Mouse (Mus musculus) lung, embryonic 16.5 days (tissue): ENCODE results near the gene Cnnm4. TPM values are rescaled to one million over a fixed set of nuclear protein-coding genes. Genes with fewer than 3 reads are reported as not detected.
A peak's percentile ranks its signal among the peaks of the same experiment; 100 is the strongest.

ENCODE experiments used
- ATAC-seq: fragments of 200-750 bp; cut with Nextera tagmentation; 2 replicates; pipeline ENCODE4 v1.8.0; 2017; ENCODE audit warnings: low read depth, mild to moderate bottlenecking, moderate library complexity
- H3K27ac ChIP-seq: fragments of 300-500 bp; sonication (generic); 2 replicates; pipeline ENCODE4 v1.5.1; 2014; ENCODE audit warnings: mild to moderate bottlenecking, control low read depth, low read length
- H3K27me3 ChIP-seq: fragments of 300-500 bp; sonication (generic); 2 replicates; pipeline ENCODE4 v1.6.1; 2014; ENCODE audit warnings: low read depth, low read length, mixed read lengths; ENCODE audit not compliant: control insufficient read depth, insufficient read depth
- H3K36me3 ChIP-seq: fragments of 300-500 bp; sonication (generic); 2 replicates; pipeline ENCODE4 v1.6.1; 2014; ENCODE audit warnings: low read length; ENCODE audit not compliant: control insufficient read depth, insufficient read depth
- H3K4me1 ChIP-seq: fragments of 300-500 bp; sonication (generic); replicated peaks from 2 replicates; pipeline ENCODE4 v1.6.1; 2014; ENCODE audit warnings: low read length, mixed read lengths; ENCODE audit not compliant: control insufficient read depth, insufficient read depth
- H3K4me2 ChIP-seq: fragments of 300-500 bp; sonication (generic); 2 replicates; pipeline ENCODE4 v1.6.1; 2014; ENCODE audit warnings: low read depth, low read length, control low read depth
- H3K4me3 ChIP-seq: fragments of 300-500 bp; sonication (generic); 2 replicates; pipeline ENCODE4 v1.5.1; 2014; ENCODE audit warnings: mild to moderate bottlenecking, low read length, control low read depth
- H3K9ac ChIP-seq: fragments of 300-500 bp; sonication (generic); 2 replicates; pipeline ENCODE4 v1.6.1; 2014; ENCODE audit warnings: low read length, control low read depth
- H3K9me3 ChIP-seq: fragments of 300-500 bp; sonication (generic); 2 replicates; pipeline ENCODE4 v1.6.1; 2016; ENCODE audit warnings: low read length; ENCODE audit not compliant: control insufficient read depth
- WGBS: fragments of 180-500 bp; shearing (Covaris S2); extraction: QIAGEN DNeasy Blood & Tissue Kit; methylation state at CpG from one replicate; pipeline ENCODE4 v1.1.7; 2014; 5-methylcytosine and 5-hydroxymethylcytosine counted together
- polyA plus RNA-seq: library from polyadenylated mRNA; unstranded; fragments of >200 nt; fragmentation: Nextera tagmentation; extraction: Ambion mirVana; gene quantifications from 2 replicates; pipeline ENCODE4 v1.2.1, GENCODE M21; 2015

Gene Cnnm4
- polyA plus RNA-seq, 1 experiment from 2014 or later, result 13.0 TPM

DNA sequence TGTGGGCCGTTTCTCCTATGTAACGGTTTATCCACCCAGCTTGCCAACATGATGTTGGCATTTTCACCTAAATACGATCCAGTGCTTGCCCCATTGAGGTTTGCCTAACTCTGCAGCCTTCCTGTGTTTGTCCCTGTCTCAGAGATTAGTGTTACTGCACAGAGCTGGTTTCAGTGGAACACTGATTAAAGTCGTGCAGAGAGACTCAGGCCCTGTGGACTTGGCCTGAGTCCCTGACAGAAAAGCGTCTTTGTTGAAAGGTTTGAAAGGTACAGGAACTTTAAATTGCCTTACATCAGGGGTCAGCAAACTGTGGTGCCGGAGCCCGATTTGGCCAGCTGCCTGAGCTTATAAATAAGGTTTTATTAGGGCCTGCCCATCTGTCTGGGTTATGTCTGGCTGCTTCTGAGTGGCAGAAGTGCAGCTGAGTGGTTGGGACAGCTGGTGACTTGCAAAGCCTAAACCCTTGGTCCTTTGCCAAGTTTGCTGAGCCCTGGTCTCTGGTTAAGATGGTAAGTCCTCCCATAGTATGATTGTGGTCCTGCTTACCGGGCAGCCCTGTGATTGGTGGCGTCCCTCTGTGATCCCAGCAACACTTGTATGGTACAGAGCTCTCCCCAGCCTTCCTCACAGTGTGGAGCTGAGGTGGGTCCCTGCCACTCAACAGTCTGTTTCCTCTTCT is 52.1 kb downstream of the Cnnm4 start:
- Histone ChIP-seq H3K4me3 (no peak overlapping the region), H3K27ac (no peak overlapping the region), H3K9me3 (no peaks in the 10 kb centered on the region), H3K4me2 (no peak overlapping the region), H3K4me1 (no peaks in the 10 kb centered on the region), H3K27me3 (no peaks in the 10 kb centered on the region), H3K36me3 (peaks cover 43% of the 10 kb centered on the region), H3K9ac (0 out of 2 replicates have a peak overlapping the region, but pooled peaks have one; percentile 21)
- ATAC-seq, result peak; percentile 41; the same call in 1 of the 2 replicates
- 60% methylated on average over 9 of the region's 9 CpGs for WGBS

DNA sequence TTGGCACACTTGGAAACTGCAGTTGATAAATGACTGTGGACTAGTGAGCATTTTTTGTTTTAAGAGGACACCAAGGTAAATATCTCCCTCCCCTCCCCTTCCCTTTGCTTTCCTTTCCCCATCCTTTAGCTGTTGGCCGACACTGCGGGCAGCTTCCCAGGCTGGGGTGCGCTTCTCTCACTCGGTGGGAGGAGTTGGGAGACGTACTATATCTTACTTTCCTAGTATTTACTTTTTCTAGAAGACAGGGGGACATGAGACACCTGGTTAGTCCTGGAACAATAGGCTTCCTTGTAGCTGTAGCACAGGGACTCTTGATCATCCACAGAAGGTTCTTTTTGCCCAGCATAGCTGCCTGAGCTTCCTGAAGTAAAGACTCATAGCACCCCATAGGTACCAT is 52.6 kb downstream of the Cnnm4 start:
- H3K36me3 ChIP-seq, result peaks cover 41% of the 10 kb centered on the region
- H3K4me3 ChIP-seq, result no peak overlapping the region
- no peaks in the 10 kb centered on the region for H3K27me3 ChIP-seq
- no peaks in the 10 kb centered on the region for H3K9me3 ChIP-seq
- 26% methylated on average over 5 of the region's 5 CpGs for WGBS
- ATAC-seq, result no peak
- H3K4me2 ChIP-seq, result no peak overlapping the region
- H3K27ac ChIP-seq, result no peak overlapping the region
- no peak overlapping the region for H3K9ac ChIP-seq
- H3K4me1 ChIP-seq, result no peaks in the 10 kb centered on the region

DNA sequence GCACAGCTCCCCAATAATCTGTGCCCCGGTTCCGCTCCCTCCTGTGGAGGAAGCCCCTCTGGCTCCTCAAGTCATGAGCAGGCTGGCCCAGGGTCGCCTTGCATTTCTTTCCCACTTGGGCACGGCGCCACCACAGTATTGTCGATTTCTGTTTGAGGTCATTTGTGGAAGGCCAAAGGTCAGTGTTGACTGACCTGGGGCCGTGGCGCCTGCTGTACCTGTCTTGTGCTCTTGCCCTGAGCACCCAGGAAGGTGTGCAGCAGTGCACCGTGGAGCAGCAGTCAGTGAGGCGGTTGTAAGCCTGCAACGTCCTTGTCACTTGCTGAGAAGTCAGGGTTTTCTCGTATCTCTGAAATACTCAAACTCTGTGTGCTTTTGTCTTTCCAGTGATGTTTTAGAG is 54.4 kb downstream of the Cnnm4 start:
- no peak overlapping the region for H3K9ac ChIP-seq
- WGBS, result 85% methylated on average over 12 of the region's 12 CpGs
- no peaks in the 10 kb centered on the region for H3K27me3 ChIP-seq
- ATAC-seq, result no peak
- no peaks in the 10 kb centered on the region for H3K9me3 ChIP-seq
- H3K36me3 ChIP-seq, result peaks cover 33% of the 10 kb centered on the region
- H3K27ac ChIP-seq, result no peak overlapping the region
- H3K4me3 ChIP-seq, result no peak overlapping the region
- H3K4me1 ChIP-seq, result no peaks in the 10 kb centered on the region
- H3K4me2 ChIP-seq, result no peak overlapping the region

DNA sequence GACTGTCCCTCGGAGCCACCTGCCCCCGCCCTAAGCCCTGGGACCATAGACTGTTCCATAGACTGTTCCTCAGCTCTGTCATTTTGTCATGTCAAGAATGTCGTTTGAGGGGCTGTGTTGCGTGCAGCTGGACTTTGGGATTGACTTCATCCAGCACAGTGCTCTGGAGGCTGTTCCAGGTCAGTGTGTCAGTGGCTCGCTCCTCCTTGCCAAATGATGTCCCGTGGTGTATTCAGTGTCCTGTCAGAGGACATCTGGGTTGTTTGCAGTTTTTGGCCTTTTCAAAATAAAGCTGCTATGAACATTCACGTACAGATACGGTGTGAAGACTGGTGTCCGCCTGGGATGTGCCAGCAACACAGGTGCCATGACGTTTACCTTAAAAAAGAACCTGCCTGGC is 55.5 kb downstream of the Cnnm4 start:
- no peaks in the 10 kb centered on the region for H3K4me1 ChIP-seq
- no peak overlapping the region for H3K4me3 ChIP-seq
- 86% methylated on average over 10 of the region's 10 CpGs for WGBS
- peaks cover 27% of the 10 kb centered on the region for H3K36me3 ChIP-seq
- no peak overlapping the region for H3K9ac ChIP-seq
- no peak for ATAC-seq
- H3K27ac ChIP-seq, result no peak overlapping the region
- no peak overlapping the region for H3K4me2 ChIP-seq
- H3K9me3 ChIP-seq, result no peaks in the 10 kb centered on the region
- no peaks in the 10 kb centered on the region for H3K27me3 ChIP-seq

DNA sequence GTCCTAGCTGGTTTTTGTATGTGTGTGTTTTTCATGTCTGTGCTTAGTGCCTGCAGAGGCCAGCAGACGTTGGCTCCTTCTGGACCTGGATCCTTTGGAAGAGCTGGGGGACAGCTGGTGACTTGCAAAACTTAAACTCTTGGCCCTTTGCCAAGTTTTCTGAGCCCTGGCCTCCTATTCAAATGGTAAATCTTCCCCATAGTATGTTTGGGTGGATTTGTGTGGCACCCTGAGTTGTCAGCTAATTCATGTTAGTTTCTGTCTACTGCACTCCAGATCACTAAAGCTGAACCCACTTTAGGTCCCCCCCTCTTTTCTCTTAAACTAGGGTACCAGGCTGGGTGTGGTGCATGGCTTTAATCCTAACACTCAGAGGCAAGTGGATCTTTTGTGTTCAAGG is 56.9 kb downstream of the Cnnm4 start:
- Histone ChIP-seq H3K4me1 (no peaks in the 10 kb centered on the region), H3K4me3 (no peak overlapping the region), H3K4me2 (no peak overlapping the region), H3K27me3 (no peaks in the 10 kb centered on the region), H3K27ac (no peak overlapping the region), H3K9me3 (no peaks in the 10 kb centered on the region), H3K36me3 (peaks cover 20% of the 10 kb centered on the region), H3K9ac (no peak overlapping the region)
- WGBS, result 10% methylated on average over 1 of the region's 1 CpGs
- ATAC-seq, result no peak

DNA sequence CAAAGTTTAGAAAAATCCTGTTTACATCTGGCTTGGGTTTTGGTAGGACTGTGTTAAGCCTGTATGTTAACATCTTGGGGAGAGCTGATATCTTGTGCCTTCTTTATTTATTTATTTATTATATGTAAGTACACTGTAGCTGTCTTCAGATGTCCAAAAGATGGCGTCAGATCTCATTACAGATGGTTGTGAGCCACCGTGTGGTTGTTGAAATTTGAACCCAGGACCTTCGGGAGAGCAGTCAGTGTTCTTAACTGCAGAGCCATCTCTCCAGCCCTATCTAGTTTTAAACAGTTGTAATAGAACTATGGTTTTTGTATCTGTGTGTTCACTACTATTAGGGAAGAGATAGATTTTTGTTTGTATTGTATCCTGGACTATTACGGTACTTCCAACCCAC is 57.9 kb downstream of the Cnnm4 start:
- ATAC-seq, result no peak

DNA sequence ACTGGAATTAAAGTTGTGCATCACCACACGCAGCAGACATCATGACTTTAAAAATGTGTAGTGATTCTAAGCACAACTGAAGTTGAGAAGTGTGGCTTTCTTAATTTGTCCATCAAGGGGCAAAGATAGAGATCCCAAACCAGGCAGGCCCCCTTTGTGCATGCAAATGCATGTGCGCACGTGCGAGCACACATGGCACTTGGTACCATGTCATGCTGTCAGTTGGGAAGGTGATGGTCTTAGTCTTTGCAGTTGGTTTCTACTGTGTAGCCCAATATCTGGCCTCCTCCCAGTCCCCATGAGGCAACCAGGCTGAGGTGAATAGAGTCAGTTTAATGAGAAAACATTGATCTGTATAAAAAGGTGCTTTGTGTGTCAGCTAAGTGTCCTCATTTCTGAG is 58.5 kb downstream of the Cnnm4 start:
- H3K27me3 ChIP-seq, result no peaks in the 10 kb centered on the region
- no peak overlapping the region for H3K27ac ChIP-seq
- no peak overlapping the region for H3K9ac ChIP-seq
- no peak overlapping the region for H3K4me3 ChIP-seq
- H3K4me2 ChIP-seq, result no peak overlapping the region
- peaks cover 15% of the 10 kb centered on the region for H3K36me3 ChIP-seq
- peaks cover 6% of the 10 kb centered on the region for H3K4me1 ChIP-seq
- no peak for ATAC-seq
- WGBS, result 92% methylated on average over 4 of the region's 4 CpGs
- H3K9me3 ChIP-seq, result no peaks in the 10 kb centered on the region

More for the DNA sequence above, 57.9 kb downstream of the Cnnm4 start:
- Histone ChIP-seq H3K4me3 (no peak overlapping the region), H3K4me1 (peaks cover 6% of the 10 kb centered on the region), H3K36me3 (peaks cover 20% of the 10 kb centered on the region), H3K27me3 (no peaks in the 10 kb centered on the region), H3K4me2 (no peak overlapping the region), H3K27ac (no peak overlapping the region), H3K9me3 (no peaks in the 10 kb centered on the region), H3K9ac (no peak overlapping the region)
- WGBS, result 87% methylated on average over 4 of the region's 4 CpGs

DNA sequence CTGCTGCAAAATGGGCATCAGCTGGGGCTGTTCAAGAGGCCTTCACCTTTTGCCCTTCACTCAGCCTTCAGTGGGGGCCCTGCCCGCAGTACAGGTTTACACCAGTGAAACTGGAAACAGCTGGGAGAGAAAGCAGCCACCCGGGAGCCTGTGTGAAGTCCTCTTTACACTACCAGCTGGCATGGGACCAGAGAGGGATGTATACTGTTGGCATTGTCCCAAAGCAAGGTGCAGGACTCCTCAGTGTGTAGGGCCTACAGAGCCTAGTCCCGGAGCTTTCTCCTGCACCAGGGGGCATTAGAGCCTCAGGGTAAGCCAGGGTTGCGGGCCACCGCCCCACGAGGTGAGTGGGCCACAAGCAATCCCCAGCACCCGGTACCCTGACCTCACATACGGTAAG is 59.1 kb downstream of the Cnnm4 start:
- no peak overlapping the region for H3K4me2 ChIP-seq
- H3K27ac ChIP-seq, result no peak overlapping the region
- no peaks in the 10 kb centered on the region for H3K27me3 ChIP-seq
- no peaks in the 10 kb centered on the region for H3K9me3 ChIP-seq
- no peak overlapping the region for H3K4me3 ChIP-seq
- H3K9ac ChIP-seq, result no peak overlapping the region
- no peak for ATAC-seq
- H3K4me1 ChIP-seq, result peaks cover 6% of the 10 kb centered on the region
- 67% methylated on average over 8 of the region's 8 CpGs for WGBS
- peaks cover 9% of the 10 kb centered on the region for H3K36me3 ChIP-seq

DNA sequence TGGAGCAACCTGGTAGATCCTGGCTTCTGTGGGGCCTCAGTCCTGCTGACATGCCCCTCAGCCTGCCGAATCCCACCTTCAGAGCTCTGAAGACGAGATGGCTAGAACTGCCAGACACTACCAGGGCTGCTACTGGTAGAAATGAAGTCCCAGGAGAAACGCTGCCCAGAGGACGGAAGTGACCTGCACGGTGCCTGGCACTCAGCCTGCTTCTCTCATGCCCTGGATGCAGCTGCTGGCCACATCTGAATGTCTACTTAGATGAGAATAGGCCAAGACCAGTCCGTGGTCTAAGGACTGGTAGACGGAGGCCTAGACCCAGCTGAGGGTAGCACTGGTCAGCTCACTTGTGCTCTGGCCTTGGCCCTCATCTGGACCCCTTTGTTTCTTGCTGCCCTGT is 59.5 kb downstream of the Cnnm4 start:
- H3K9me3 ChIP-seq, result no peaks in the 10 kb centered on the region
- no peaks in the 10 kb centered on the region for H3K27me3 ChIP-seq
- 88% methylated on average over 7 of the region's 7 CpGs for WGBS
- H3K36me3 ChIP-seq, result peaks cover 5% of the 10 kb centered on the region
- no peak for ATAC-seq
- H3K9ac ChIP-seq, result no peak overlapping the region
- H3K27ac ChIP-seq, result no peak overlapping the region
- H3K4me3 ChIP-seq, result no peak overlapping the region
- peaks cover 7% of the 10 kb centered on the region for H3K4me1 ChIP-seq
- H3K4me2 ChIP-seq, result no peak overlapping the region

DNA sequence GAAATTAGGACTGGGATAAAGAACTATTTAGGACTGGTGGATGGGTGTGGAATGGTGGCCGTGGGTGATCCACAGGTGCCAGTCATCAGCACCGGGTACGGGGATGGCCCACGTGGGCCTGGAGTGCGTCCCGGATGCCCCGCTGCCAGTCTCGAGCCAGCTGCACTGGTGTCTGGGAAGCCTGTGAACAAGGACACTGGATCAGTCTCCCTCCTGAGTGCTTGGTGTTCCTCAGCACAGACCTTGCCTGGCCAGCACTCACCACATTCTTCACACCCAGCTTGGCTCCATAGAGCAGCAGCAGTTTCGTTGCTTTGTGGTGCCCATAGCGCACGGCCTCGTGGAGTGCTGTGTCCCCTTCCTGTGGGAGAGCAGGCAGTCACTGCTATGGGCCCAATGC is 60.0 kb downstream of the Cnnm4 start:
- Histone ChIP-seq H3K9me3 (no peaks in the 10 kb centered on the region), H3K27me3 (no peaks in the 10 kb centered on the region), H3K4me3 (no peak overlapping the region), H3K4me1 (peaks cover 11% of the 10 kb centered on the region), H3K36me3 (peaks cover 5% of the 10 kb centered on the region; the same call in 1 of the 2 replicates), H3K27ac (no peak overlapping the region), H3K4me2 (no peak overlapping the region), H3K9ac (no peak overlapping the region)
- no peak for ATAC-seq
- WGBS, result 84% methylated on average over 12 of the region's 12 CpGs
